Comparison of ENCODE assay signal across 8 mouse cellular contexts in the genomic region with DNA sequence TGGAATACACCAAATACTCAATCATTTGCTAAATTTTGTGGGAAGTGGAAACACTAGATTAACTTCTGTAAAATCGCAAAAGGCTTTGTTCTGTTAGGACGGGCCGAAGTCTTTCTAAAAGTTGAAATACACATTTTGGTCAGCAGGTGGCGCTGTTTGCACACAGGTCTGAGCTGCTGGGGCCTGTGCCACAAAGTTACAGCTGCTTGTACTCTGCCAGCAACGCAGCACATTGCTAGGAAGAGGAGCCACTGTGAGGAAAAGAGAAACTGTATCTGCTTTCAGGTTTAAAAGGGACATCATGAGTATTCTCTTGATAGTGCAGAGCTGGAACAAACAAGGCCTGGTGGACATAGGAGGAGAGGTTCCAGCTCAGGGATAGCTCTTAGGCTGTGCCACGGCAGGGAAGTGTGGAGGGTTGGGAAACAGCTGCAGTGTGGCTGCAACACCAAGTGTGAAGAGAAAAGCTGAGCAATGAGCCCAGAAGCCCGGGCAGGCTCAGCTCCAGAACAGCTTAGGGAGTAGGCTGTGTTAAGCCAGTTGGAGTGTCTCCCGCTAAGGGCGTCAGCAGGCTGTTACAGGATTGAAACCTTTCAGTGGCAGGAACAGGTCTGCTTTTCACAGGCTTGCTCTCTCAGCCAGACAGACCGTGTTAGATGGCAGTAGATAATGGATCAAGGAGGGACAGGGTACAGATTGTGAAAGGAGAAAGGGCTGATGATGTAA. TPM values are rescaled to one million over a fixed set of nuclear protein-coding genes. Genes with fewer than 3 reads are reported as not detected.
DNase-seq lines count a peak whose midpoint lies in the region; ATAC-seq and TF ChIP-seq lines count a peak whose summit lies in the region.

No protein-coding gene starts in this region.

- no peaks in the 10 kb centered on the region for H3K9me3 ChIP-seq in hindbrain, postnatal 0 days (ENCODE audit: low read length)

- H3K36me3 ChIP-seq in hindbrain, postnatal 0 days (ENCODE audit: insufficient read depth, low read length), result 0 out of 2 replicates have a peak, but pooled peaks cover 10% of the 10 kb centered on the region

- TF ChIP-seq POLR2A in cortical plate, adult 2 months (IDR thresholded peaks at IDR 0.05; ENCODE audit: extremely low read depth, insufficient read depth, low read length), result no peak

- 21% methylated on average over 10 of the region's 10 CpGs for WGBS in hindbrain, postnatal 0 days

- intact Hi-C loops in left cerebral cortex, adult 2 months (cut with DNase I), result loop anchor here (1.0 to 10.0 kb wide), 6 partner anchors 23 to 373 kb away; a partner anchor contains a TSS

- H3K9ac ChIP-seq in hindbrain, postnatal 0 days (replicated peaks; ENCODE audit: low read length), result no peak overlapping the region

- TF ChIP-seq CTCF in cortical plate, adult 2 months (IDR thresholded peaks at IDR 0.05; ENCODE audit: extremely low read depth, insufficient read depth, low read length), result peak; percentile 94
- peak; percentile 94 for TF ChIP-seq CTCF in hindbrain, postnatal 0 days (IDR thresholded peaks at IDR 0.05; ENCODE audit: low read depth)
- TF ChIP-seq CTCF in left cerebral cortex, adult 2 months (IDR thresholded peaks at IDR 0.05), result peak; percentile 94

- H3K27me3 ChIP-seq in hindbrain, postnatal 0 days (ENCODE audit: insufficient read depth, low read length), result no peaks in the 10 kb centered on the region

- peak; percentile 60 for ATAC-seq in activated CD4-positive, CD25-positive, alpha-beta regulatory T cell, adult 4 months
- peak; percentile 80 for ATAC-seq in hindbrain, postnatal 0 days
- peak; percentile 74 for ATAC-seq in megakaryocyte, adult 5-6 weeks (ENCODE audit: poor library complexity, severe bottlenecking)

- H3K4me3 ChIP-seq in cortical plate, adult 2 months (ENCODE audit: insufficient read depth, low read length), result no peak overlapping the region
- H3K4me3 ChIP-seq in hindbrain, postnatal 0 days (ENCODE audit: low read length), result no peak overlapping the region
- H3K4me3 ChIP-seq in left cerebral cortex, adult 2 months, result no peak overlapping the region

- H3K27ac ChIP-seq in cortical plate, adult 2 months (ENCODE audit: insufficient read depth, low read length), result no peak overlapping the region
- H3K27ac ChIP-seq in hindbrain, postnatal 0 days, result peak overlapping the region; percentile 22; the same call in 1 of the 2 replicates
- H3K27ac ChIP-seq in left cerebral cortex, adult 2 months, result peak overlapping the region; percentile 68

- H3K4me2 ChIP-seq in hindbrain, postnatal 0 days (ENCODE audit: low read depth, low read length), result no peak overlapping the region

- DNase-seq in gastrocnemius, adult 8-10 months (ENCODE audit: low spot score in 2 of 2), result peak; percentile 75 to 81
- peak; percentile 95 for DNase-seq in hindbrain, postnatal 0 days (ENCODE audit: low spot score)
- DNase-seq in left cerebral cortex, adult 2 months (ENCODE audit: extremely low spot score in 1 of 2, low spot score in 2 of 2), result peak; percentile 82 to 86
- peak; percentile 82 for DNase-seq in right cerebral cortex, postnatal 25 days
- DNase-seq in urinary bladder, postnatal 36 days (ENCODE audit: low spot score in 2 of 2), result peak; percentile 81 to 82

- peaks cover 2% of the 10 kb centered on the region; the same call in 1 of the 2 replicates for H3K4me1 ChIP-seq in cortical plate, adult 2 months (ENCODE audit: control insufficient read depth, insufficient read depth, low read length)
- no peaks in the 10 kb centered on the region; the same call in 1 of the 2 replicates for H3K4me1 ChIP-seq in hindbrain, postnatal 0 days (ENCODE audit: insufficient read depth, low read length)

RNA-seq across cellular contexts. Expression of a gene that starts 5.0 kb away (rescaled TPM):
- 10 to 100 TPM; 36.8 to 40.4 TPM for polyA plus RNA-seq in activated CD4-positive, CD25-positive, alpha-beta regulatory T cell, adult 4 months (2017; shearing (Covaris generic))
- polyA plus RNA-seq in cortical plate, adult 2 months (2012; rRNA removed), result 82.0 and 85.7 TPM in 2 replicates
- 10 to 100 TPM; 37.9 to 51.4 (median 45.5) TPM for total RNA-seq in gastrocnemius, adult 8-10 months (2022)
- 44.5 and 57.3 TPM in 2 replicates for total RNA-seq in hindbrain, postnatal 0 days (2014; rRNA removed)
- 82.5 and 91.7 TPM in 2 replicates for polyA plus RNA-seq in hindbrain, postnatal 0 days (2015; fragmentation: Nextera tagmentation; extraction: Ambion mirVana)
- total RNA-seq in left cerebral cortex, adult 2 months (2021), result 10 to 100 TPM; 49.1 to 51.3 TPM
- 17.7 and 18.6 TPM in 2 replicates for total RNA-seq in megakaryocyte, adult 5-6 weeks (2015)
- total RNA-seq in megakaryocyte, adult 5-6 weeks (2017), result 14.2 and 19.8 TPM in 2 replicates

RNA-seq across cellular contexts. Expression of a gene that starts 6.8 kb away (rescaled TPM):
- polyA plus RNA-seq in activated CD4-positive, CD25-positive, alpha-beta regulatory T cell, adult 4 months (2017; shearing (Covaris generic)), result 1 to 10 TPM; 3.7 to 7.6 TPM
- polyA plus RNA-seq in cortical plate, adult 2 months (2012; rRNA removed), result 0.13 and 0.52 TPM in 2 replicates
- total RNA-seq in gastrocnemius, adult 8-10 months (2022), result 10 to 100 TPM in 3 of 4 experiments, 1 to 10 TPM in 1; 8.0 to 28.2 (median 14.4) TPM
- 5.8 and 9.3 TPM in 2 replicates for total RNA-seq in hindbrain, postnatal 0 days (2014; rRNA removed)
- 1.3 and 1.5 TPM in 2 replicates for polyA plus RNA-seq in hindbrain, postnatal 0 days (2015; fragmentation: Nextera tagmentation; extraction: Ambion mirVana)
- total RNA-seq in left cerebral cortex, adult 2 months (2021), result under 1 TPM; 0.27 to 0.30 TPM
- 3.7 and 5.2 TPM in 2 replicates for total RNA-seq in megakaryocyte, adult 5-6 weeks (2015)
- 1.6 and 3.1 TPM in 2 replicates for total RNA-seq in megakaryocyte, adult 5-6 weeks (2017)

RNA-seq across cellular contexts. Expression of a gene that starts 9.4 kb away (rescaled TPM):
- not detected for polyA plus RNA-seq in activated CD4-positive, CD25-positive, alpha-beta regulatory T cell, adult 4 months (2017; shearing (Covaris generic))
- polyA plus RNA-seq in cortical plate, adult 2 months (2012; rRNA removed), result not detected in 2 replicates
- total RNA-seq in gastrocnemius, adult 8-10 months (2022), result 10 to 100 TPM; 46.3 to 63.9 (median 59.0) TPM
- total RNA-seq in hindbrain, postnatal 0 days (2014; rRNA removed), result 0.75 TPM in 1 of 2 replicates, not detected in the other
- polyA plus RNA-seq in hindbrain, postnatal 0 days (2015; fragmentation: Nextera tagmentation; extraction: Ambion mirVana), result not detected in 2 replicates
- not detected for total RNA-seq in left cerebral cortex, adult 2 months (2021)
- total RNA-seq in megakaryocyte, adult 5-6 weeks (2015), result not detected in 2 replicates
- not detected in 2 replicates for total RNA-seq in megakaryocyte, adult 5-6 weeks (2017)

RNA-seq across cellular contexts. Expression of a gene that starts 33.2 kb away (rescaled TPM):
- 10 to 100 TPM; 71.4 to 83.0 TPM for polyA plus RNA-seq in activated CD4-positive, CD25-positive, alpha-beta regulatory T cell, adult 4 months (2017; shearing (Covaris generic))
- 9.4 and 12.1 TPM in 2 replicates for polyA plus RNA-seq in cortical plate, adult 2 months (2012; rRNA removed)
- total RNA-seq in gastrocnemius, adult 8-10 months (2022), result 1 to 10 TPM; 1.5 to 3.5 (median 2.3) TPM
- total RNA-seq in hindbrain, postnatal 0 days (2014; rRNA removed), result 12.8 and 22.6 TPM in 2 replicates
- polyA plus RNA-seq in hindbrain, postnatal 0 days (2015; fragmentation: Nextera tagmentation; extraction: Ambion mirVana), result 16.8 and 17.7 TPM in 2 replicates
- total RNA-seq in left cerebral cortex, adult 2 months (2021), result 1 to 10 TPM; 6.4 to 6.7 TPM
- 23.7 and 27.7 TPM in 2 replicates for total RNA-seq in megakaryocyte, adult 5-6 weeks (2015)
- total RNA-seq in megakaryocyte, adult 5-6 weeks (2017), result 25.2 and 31.5 TPM in 2 replicates

RNA-seq across cellular contexts. Expression of a gene that starts 54.7 kb away (rescaled TPM):
- polyA plus RNA-seq in activated CD4-positive, CD25-positive, alpha-beta regulatory T cell, adult 4 months (2017; shearing (Covaris generic)), result not detected
- polyA plus RNA-seq in cortical plate, adult 2 months (2012; rRNA removed), result 73.3 and 76.9 TPM in 2 replicates
- total RNA-seq in gastrocnemius, adult 8-10 months (2022), result under 1 TPM in 3 of 4 experiments, not detected in 1; 0.19 to 0.62 (median 0.43) TPM
- 10.1 and 12.2 TPM in 2 replicates for total RNA-seq in hindbrain, postnatal 0 days (2014; rRNA removed)
- 4.2 and 4.3 TPM in 2 replicates for polyA plus RNA-seq in hindbrain, postnatal 0 days (2015; fragmentation: Nextera tagmentation; extraction: Ambion mirVana)
- total RNA-seq in left cerebral cortex, adult 2 months (2021), result 100 to 1,000 TPM in 1 of 2 experiments, 10 to 100 TPM in 1; 99.5 to 113 TPM
- not detected in 2 replicates for total RNA-seq in megakaryocyte, adult 5-6 weeks (2015)
- not detected in 2 replicates for total RNA-seq in megakaryocyte, adult 5-6 weeks (2017)

Comparison
In these comparisons a context has a peak if more than half of its experiments do, and no peak if none do; other contexts are left out.
1. RNA of a gene that starts 9.4 kb away (total RNA-seq): 46.3 to 63.9 TPM in gastrocnemius, adult 8-10 months; 0.75 TPM in hindbrain, postnatal 0 days, not detected in left cerebral cortex, adult 2 months and not detected in megakaryocyte, adult 5-6 weeks; every median in the first group is over 10 times any median in the second.
2. Peak in every context shown above with its lines, with median percentiles within 50 percentile points of each other: ATAC-seq, CTCF ChIP-seq and DNase-seq.